17 mouse cellular contexts compared by ENCODE assay signal in the genomic region with DNA sequence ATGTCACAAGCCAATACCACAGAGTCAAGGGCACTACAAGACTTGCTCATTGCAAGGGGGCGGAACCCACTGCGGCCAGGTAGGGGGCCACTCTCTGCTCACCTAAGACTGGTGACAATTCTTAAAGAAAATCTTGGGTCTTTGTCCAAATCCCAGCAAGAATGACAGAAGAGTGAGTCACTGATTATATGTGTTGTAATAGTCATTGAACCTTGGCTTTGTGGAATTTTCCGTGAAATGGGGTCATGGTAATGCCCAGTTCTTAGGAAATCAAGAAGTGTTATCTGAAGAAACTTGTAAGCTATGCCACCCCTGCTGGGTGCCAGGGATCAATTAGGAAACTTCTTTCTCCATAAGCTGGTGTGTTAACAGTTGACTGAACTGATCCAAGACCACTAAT.
"Had no signal": no experiment of that assay in that cellular context is flagged by ENCODE, and none has a peak within 500 bp of the region (broad histone marks: within the 10 kb centered on the region; RNA-seq: fewer than 3 reads in every experiment).

No protein-coding gene starts in this region.

- H3K4me3 ChIP-seq: layer of hippocampus, adult 2 months; limb, embryonic 12.5 days; liver, embryonic 15.5 days; megakaryocyte, embryonic 14.5 days; midbrain, embryonic 15.5 days; neural tube, embryonic 12.5 days had no signal

- H3K9me3 ChIP-seq: limb, embryonic 12.5 days; liver, embryonic 15.5 days; midbrain, embryonic 15.5 days; neural tube, embryonic 12.5 days had no signal

- H3K36me3 ChIP-seq: limb, embryonic 12.5 days; liver, embryonic 15.5 days; midbrain, embryonic 15.5 days; neural tube, embryonic 12.5 days had no signal

- H3K27me3 ChIP-seq: limb, embryonic 12.5 days; liver, embryonic 15.5 days; megakaryocyte, embryonic 14.5 days; midbrain, embryonic 15.5 days; neural tube, embryonic 12.5 days had no signal

- ATAC-seq: midbrain, embryonic 15.5 days had no signal

- H3K4me2 ChIP-seq: limb, embryonic 12.5 days; liver, embryonic 15.5 days; lung, embryonic 14.5 days; midbrain, embryonic 11.5 days; midbrain, embryonic 15.5 days; neural tube, embryonic 12.5 days had no signal

- H3K4me1 ChIP-seq: limb, embryonic 12.5 days; liver, embryonic 15.5 days; megakaryocyte, embryonic 14.5 days; midbrain, embryonic 15.5 days; neural tube, embryonic 12.5 days had no signal

- H3K27ac ChIP-seq: kidney, postnatal 0 days; layer of hippocampus, adult 2 months; limb, embryonic 12.5 days; liver, embryonic 15.5 days; macrophage; midbrain, embryonic 15.5 days; neural tube, embryonic 12.5 days had no signal

- H3K9ac ChIP-seq: limb, embryonic 12.5 days; liver, embryonic 15.5 days; lung, embryonic 14.5 days; midbrain, embryonic 15.5 days; neural tube, embryonic 12.5 days had no signal

- DNase-seq: kidney, postnatal 4 days; liver; lung, embryonic 14.5 days; lung, postnatal 10 days; right cerebral cortex, postnatal 4 days; spleen, adult 18-20 months; thymus, adult 18-20 months; thymus, postnatal 14 days had no signal
